Mouse (Mus musculus) heart, adult 2 months (tissue): ENCODE data around the gene Homer2. TPM values are rescaled to one million over a fixed set of nuclear protein-coding genes. Genes with fewer than 3 reads are reported as not detected.

Experiments
- DNase-seq, 2 experiments: peaks; one replicate each; pipeline ENCODE4 v3.0.0; 2021
- H3K27ac ChIP-seq: fragments of 200-600 bp; 2 replicates; pipeline ENCODE4 v1.8.1; 2022
- H3K27me3 ChIP-seq: fragments of 200-500 bp; 2 replicates; pipeline ENCODE4 v1.6.1; 2012; ENCODE audit warnings: mild to moderate bottlenecking, low read length, inconsistent platforms, mixed read lengths; ENCODE audit not compliant: control insufficient read depth, insufficient read depth
- H3K36me3 ChIP-seq: fragments of 200-500 bp; 2 replicates; pipeline ENCODE4 v1.6.1; 2012; ENCODE audit warnings: low read length, inconsistent platforms; ENCODE audit not compliant: control insufficient read depth, insufficient read depth
- H3K4me1 ChIP-seq: fragments of 200-500 bp; 2 replicates; pipeline ENCODE4 v1.6.1; 2011; ENCODE audit warnings: low read length; ENCODE audit not compliant: control insufficient read depth, insufficient read depth
- H3K4me3 ChIP-seq: fragments of 200-600 bp; 2 replicates; pipeline ENCODE4 v1.8.1; 2022
- H3K79me2 ChIP-seq: fragments of 200-500 bp; replicated peaks from 2 replicates; pipeline ENCODE4 v1.6.1; 2012; ENCODE audit warnings: mild to moderate bottlenecking, inconsistent platforms, low read length, moderate library complexity, mixed read lengths; ENCODE audit not compliant: control insufficient read depth, insufficient read depth
- H3K9ac ChIP-seq: fragments of 200-500 bp; 2 replicates; pipeline ENCODE4 v1.6.1; 2012; ENCODE audit warnings: low read depth, mild to moderate bottlenecking, control low read depth, inconsistent platforms, low read length, mixed read lengths
- CTCF ChIP-seq: fragments of 200-600 bp; IDR thresholded peaks from 2 replicates; pipeline ENCODE4 v1.8.1; 2022; ENCODE audit warnings: antibody characterized with exemption, mild to moderate bottlenecking, moderate library complexity
- EP300 ChIP-seq: fragments of 200-500 bp; IDR thresholded peaks from 2 replicates; pipeline ENCODE4 v1.6.1; 2011; ENCODE audit warnings: low read depth, low read length, control low read depth; ENCODE audit not compliant: insufficient read depth
- POLR2A ChIP-seq: fragments of 200-500 bp; IDR thresholded peaks from 2 replicates; pipeline ENCODE4 v1.6.1; 2011; ENCODE audit warnings: mild to moderate bottlenecking, low read depth, low read length, control low read depth; ENCODE audit not compliant: insufficient read depth
- WGBS: fragments of 180-500 bp; shearing (Covaris S2); methylation state at CpG from one replicate; pipeline ENCODE4 v1.1.7; 2018; 5-methylcytosine and 5-hydroxymethylcytosine counted together
- intact Hi-C: fragments of 180-260 bp; cut with DNase I; formaldehyde crosslinking; loops from one replicate; pipeline ENCODE4 v1.15.1; 2025
- polyA plus RNA-seq: library from polyadenylated mRNA; depleted of rRNA; stranded (reverse); fragments of >200 nt; gene quantifications from 2 replicates; pipeline ENCODE4 v1.2.3, GENCODE M21; 2012
- total RNA-seq, 2 experiments: library from RNA; stranded (reverse); gene quantifications; 2 replicates each; pipeline ENCODE4 v1.2.3; 2021

Gene Homer2
- total and polyA plus RNA-seq, 3 experiments = 33.1 to 99.5 (median 85.1) TPM

- H3K79me2 ChIP-seq = peaks cover 9% of the 10 kb centered on the region
- peaks cover 20% of the 10 kb centered on the region for H3K36me3 ChIP-seq
- peak overlapping the region; percentile 96; the same call in 1 of the 2 replicates for H3K4me3 ChIP-seq
- no peaks in the 10 kb centered on the region for H3K27me3 ChIP-seq
- TF ChIP-seq CTCF = no peak
- TF ChIP-seq POLR2A = no peak
- no peak for TF ChIP-seq EP300
- WGBS = 38% methylated on average over 6 of the region's 6 CpGs
- intact Hi-C loops = loop anchor here (5.0 to 10.0 kb wide), 2 partner anchors 116 to 409 kb away; partner anchors contain the start of gene Cpeb1
- H3K27ac ChIP-seq = peak overlapping the region; percentile 94
- H3K4me1 ChIP-seq = peaks cover 12% of the 10 kb centered on the region
- H3K9ac ChIP-seq = peak overlapping the region; percentile 32; the same call in 1 of the 2 replicates
- peak; percentile 41 to 58 for DNase-seq
Observed at GRCm38 (mm10) chr7:81573397-81573796, 133.9 kb downstream of the Homer2 start.

GRCm38 (mm10) chr7:81572610-81573268 lies 134.6 kb downstream of the Homer2 start:
- Histone ChIP-seq H3K4me1 (peaks cover 12% of the 10 kb centered on the region), H3K27ac (peak overlapping the region; percentile 94), H3K27me3 (no peaks in the 10 kb centered on the region), H3K4me3 (peak overlapping the region; percentile 96), H3K79me2 (peaks cover 9% of the 10 kb centered on the region), H3K9ac (peak overlapping the region; percentile 15), H3K36me3 (peaks cover 17% of the 10 kb centered on the region)
- intact Hi-C loops = loop anchor here (5.0 to 10.0 kb wide), 2 partner anchors 115 to 408 kb away; partner anchors contain the start of gene Cpeb1
- DNase-seq = peak in 1 of 2 experiments; percentile 21
- WGBS = 17% methylated on average over 6 of the region's 6 CpGs
- TF ChIP-seq POLR2A = no peak
- no peak for TF ChIP-seq EP300

- no peaks in the 10 kb centered on the region for H3K27me3 ChIP-seq
- H3K4me3 ChIP-seq = peak overlapping the region; percentile 96
- peaks cover 9% of the 10 kb centered on the region for H3K79me2 ChIP-seq
- peak overlapping the region; percentile 98 for H3K9ac ChIP-seq
- intact Hi-C loops = loop anchor here (1.0 to 10.0 kb wide), 3 partner anchors 49 to 407 kb away; partner anchors contain the start of gene Cpeb1
- H3K27ac ChIP-seq = peak overlapping the region; percentile 94
- under 1% methylated on average over 15 of the region's 15 CpGs for WGBS
- TF ChIP-seq POLR2A = peak; percentile 38; the same call in 1 of the 2 replicates
- no peak for TF ChIP-seq CTCF
- peaks cover 12% of the 10 kb centered on the region for H3K36me3 ChIP-seq
- peak; percentile 25 to 39 for DNase-seq
- H3K4me1 ChIP-seq = peaks cover 12% of the 10 kb centered on the region
Observed at GRCm38 (mm10) chr7:81571941-81572441, 135.3 kb downstream of the Homer2 start.

- Histone ChIP-seq H3K27me3 (no peaks in the 10 kb centered on the region), H3K79me2 (peaks cover 9% of the 10 kb centered on the region), H3K27ac (peak within 1 kb of the TSS; percentile 94), H3K36me3 (peaks cover 8% of the 10 kb centered on the region), H3K9ac (peak within 1 kb of the TSS; percentile 98), H3K4me3 (peak within 1 kb of the TSS; percentile 96), H3K4me1 (peaks cover 12% of the 10 kb centered on the region)
- intact Hi-C loops = loop anchor here (1.0 to 10.0 kb wide), 3 partner anchors 48 to 407 kb away; partner anchors contain the start of gene Cpeb1
- DNase-seq = peak; percentile 92 to 95
- TF ChIP-seq POLR2A (peak; percentile 97), EP300 (0 out of 2 replicates have a peak, but pooled peaks have one; percentile 64), CTCF (peak; percentile 31)
- under 1% methylated on average over 84 of the region's 96 CpGs for WGBS
Observed at GRCm38 (mm10) chr7:81571108-81571940, 136.0 kb downstream of the Homer2 start, which contains the start of gene Whamm. TSS of gene Whamm (plus strand) at chr7:81571266.

- Histone ChIP-seq H3K79me2 (peaks cover 9% of the 10 kb centered on the region), H3K36me3 (peaks cover 8% of the 10 kb centered on the region), H3K9ac (no peak overlapping the region), H3K4me3 (peak overlapping the region; percentile 96), H3K27me3 (no peaks in the 10 kb centered on the region), H3K4me1 (peaks cover 12% of the 10 kb centered on the region), H3K27ac (peak overlapping the region; percentile 94)
- no peak for DNase-seq
- TF ChIP-seq CTCF = peak; percentile 56
- TF ChIP-seq EP300 = no peak
- intact Hi-C loops = loop anchor here (1.0 to 10.0 kb wide), 3 partner anchors 47 to 406 kb away; partner anchors contain the start of gene Cpeb1
- 3% methylated on average over 5 of the region's 5 CpGs for WGBS
Observed at GRCm38 (mm10) chr7:81570752-81571107, 136.6 kb downstream of the Homer2 start.
